Mouse (Mus musculus): ENCODE data around the gene Atxn1. TPM values are rescaled to one million over a fixed set of nuclear protein-coding genes. Genes with fewer than 3 reads are reported as not detected.

Atxn1 gene
- polyA plus RNA-seq, 1 experiment from 2014 or later = 7.4 TPM

DNA sequence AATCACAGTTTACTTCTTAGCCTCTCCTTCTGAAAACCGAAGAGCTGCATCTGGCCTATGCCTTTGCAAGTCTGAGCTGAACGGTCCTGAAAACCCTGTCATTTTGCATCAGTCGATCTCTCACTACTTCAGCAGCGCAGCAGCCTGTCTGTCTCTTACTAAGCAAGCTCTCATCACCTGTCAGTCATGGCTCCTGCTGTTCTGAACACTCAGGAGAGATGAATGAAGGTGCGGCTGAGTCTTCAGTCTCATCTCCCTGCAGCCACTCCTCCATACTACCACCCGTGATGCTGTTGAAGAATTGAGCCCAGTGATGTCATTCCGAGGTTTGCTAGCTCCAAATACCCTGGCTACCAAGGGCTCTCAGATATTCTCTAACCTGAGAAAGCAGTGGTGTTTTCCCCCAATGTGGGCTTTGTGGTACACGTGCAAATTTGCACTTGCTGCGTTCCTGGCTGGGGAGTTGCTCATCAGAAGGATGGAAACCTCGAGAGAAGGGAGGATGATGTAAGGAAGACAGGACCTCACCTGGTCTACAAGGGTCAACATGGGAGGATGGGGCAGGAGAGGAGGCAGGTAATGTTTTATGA lies 313.1 kb downstream of the Atxn1 start:
- H3K4me1 ChIP-seq (ENCODE audit: control insufficient read depth in 2 of 2, insufficient read depth in 2 of 2, low read length in 2 of 2) = no peaks in the 10 kb centered on the region

DNA sequence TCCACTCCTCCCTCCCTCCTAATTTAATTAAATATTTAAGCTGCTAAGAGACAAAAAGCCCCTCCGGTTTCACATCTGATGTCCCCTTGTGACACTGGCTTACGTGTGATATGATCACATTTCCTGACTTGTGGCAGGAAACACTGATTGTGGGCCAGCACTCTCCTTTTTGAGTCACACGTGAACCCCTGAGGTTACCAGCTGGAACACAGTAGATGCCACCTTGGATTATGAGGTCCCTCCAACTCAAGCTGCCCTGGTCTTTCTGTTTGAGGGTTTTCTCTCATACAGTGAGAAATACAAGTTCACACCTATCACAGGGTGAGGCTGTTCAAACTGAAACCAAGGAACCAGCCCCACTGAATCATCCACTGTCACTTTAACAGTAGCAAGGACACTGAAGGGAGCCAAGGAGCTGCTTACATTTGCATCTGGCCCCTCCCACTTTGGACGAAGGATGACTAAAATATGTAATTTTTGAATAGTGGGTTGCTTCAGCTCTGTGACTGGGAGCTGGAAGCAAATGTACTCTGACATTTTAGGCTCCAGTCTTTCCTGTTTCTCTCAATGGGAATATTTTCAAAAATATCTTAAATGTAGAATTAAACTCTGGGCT lies 315.5 kb downstream of the Atxn1 start:
- no peaks in the 10 kb centered on the region for H3K27me3 ChIP-seq (ENCODE audit: control insufficient read depth, insufficient read depth, low read length)
- WGBS = 65% methylated on average over 4 of the region's 4 CpGs
- H3K4me1 ChIP-seq (ENCODE audit: control insufficient read depth in 2 of 2, insufficient read depth in 2 of 2, low read length in 2 of 2) = peaks cover 2 to 10% of the 10 kb centered on the region in 2 experiments
- H3K36me3 ChIP-seq (ENCODE audit: control insufficient read depth, insufficient read depth, low read length) = no peaks in the 10 kb centered on the region
- ATAC-seq (ENCODE audit: insufficient number of reproducible peaks, insufficient read depth, low FRiP score, low read depth) = no peak
- no peak overlapping the region for H3K4me3 ChIP-seq (ENCODE audit: control insufficient read depth in 1 of 2, insufficient read depth in 1 of 2, low read depth in 1 of 2, low read length in 2 of 2)
- no peak overlapping the region for H3K9ac ChIP-seq (ENCODE audit: low read length)
- H3K9me3 ChIP-seq (ENCODE audit: control insufficient read depth, low read length) = peaks cover 4% of the 10 kb centered on the region; the same call in 1 of the 2 replicates
- no peak overlapping the region for H3K27ac ChIP-seq (replicated peaks in 1 of 2; ENCODE audit: control insufficient read depth in 1 of 2, insufficient read depth in 1 of 2, low read depth in 2 of 2, low read length in 2 of 2)
- H3K4me2 ChIP-seq (ENCODE audit: low read length) = no peak overlapping the region

More for the DNA sequence above, 313.1 kb downstream of the Atxn1 start:
- Histone ChIP-seq H3K4me2 (ENCODE audit: low read length) (no peak overlapping the region), H3K27me3 (ENCODE audit: control insufficient read depth, insufficient read depth, low read length) (no peaks in the 10 kb centered on the region), H3K36me3 (ENCODE audit: control insufficient read depth, insufficient read depth, low read length) (no peaks in the 10 kb centered on the region), H3K9ac (ENCODE audit: low read length) (no peak overlapping the region), H3K4me3 (ENCODE audit: control insufficient read depth in 1 of 2, insufficient read depth in 1 of 2, low read depth in 1 of 2, low read length in 2 of 2) (no peak overlapping the region), H3K9me3 (ENCODE audit: control insufficient read depth, low read length) (peaks cover 4% of the 10 kb centered on the region; the same call in 1 of the 2 replicates), H3K27ac (replicated peaks in 1 of 2; ENCODE audit: control insufficient read depth in 1 of 2, insufficient read depth in 1 of 2, low read depth in 2 of 2, low read length in 2 of 2) (no peak overlapping the region)
- no peak for ATAC-seq (ENCODE audit: insufficient number of reproducible peaks, insufficient read depth, low FRiP score, low read depth)
- WGBS = 52% methylated on average over 10 of the region's 10 CpGs

DNA sequence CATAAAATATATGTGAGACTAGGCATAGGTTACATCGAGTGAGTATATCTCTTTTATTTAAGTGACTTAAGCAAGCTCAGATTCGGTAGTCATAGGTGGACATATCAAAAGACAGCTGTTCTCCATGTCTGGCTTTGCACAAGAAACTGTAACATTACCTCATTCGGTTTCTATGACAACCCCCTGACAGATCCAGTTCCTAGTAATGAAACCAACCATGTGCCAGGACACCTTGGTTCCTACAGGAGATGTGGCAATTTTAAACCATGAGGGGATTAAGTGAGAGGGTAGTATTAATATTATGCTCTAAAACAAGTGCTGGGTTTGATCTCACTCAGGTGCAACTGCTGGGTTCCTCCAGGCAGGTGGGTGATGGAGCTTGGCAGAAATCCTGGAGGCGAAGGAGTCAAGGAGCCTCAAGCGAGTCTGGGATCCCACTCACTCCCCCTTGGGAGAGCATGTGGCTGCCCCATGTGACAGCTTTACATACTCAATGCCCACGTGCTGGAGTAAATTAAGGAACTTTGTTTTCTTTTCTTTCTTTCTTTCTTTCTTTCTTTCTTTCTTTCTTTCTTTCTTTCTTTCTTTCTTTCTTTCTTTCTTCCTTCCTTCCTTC lies 320.9 kb downstream of the Atxn1 start:
- peaks cover 14 to 43% of the 10 kb centered on the region in 2 experiments for H3K4me1 ChIP-seq (ENCODE audit: control insufficient read depth in 2 of 2, insufficient read depth in 2 of 2, low read length in 2 of 2)
- ATAC-seq (ENCODE audit: insufficient number of reproducible peaks, insufficient read depth, low FRiP score, low read depth) = no peak
- H3K27ac ChIP-seq (replicated peaks in 1 of 2; ENCODE audit: control insufficient read depth in 1 of 2, insufficient read depth in 1 of 2, low read depth in 2 of 2, low read length in 2 of 2) = peak overlapping the region in 1 of 2 experiments; percentile 20; a peak in 1 of 4 replicates

DNA sequence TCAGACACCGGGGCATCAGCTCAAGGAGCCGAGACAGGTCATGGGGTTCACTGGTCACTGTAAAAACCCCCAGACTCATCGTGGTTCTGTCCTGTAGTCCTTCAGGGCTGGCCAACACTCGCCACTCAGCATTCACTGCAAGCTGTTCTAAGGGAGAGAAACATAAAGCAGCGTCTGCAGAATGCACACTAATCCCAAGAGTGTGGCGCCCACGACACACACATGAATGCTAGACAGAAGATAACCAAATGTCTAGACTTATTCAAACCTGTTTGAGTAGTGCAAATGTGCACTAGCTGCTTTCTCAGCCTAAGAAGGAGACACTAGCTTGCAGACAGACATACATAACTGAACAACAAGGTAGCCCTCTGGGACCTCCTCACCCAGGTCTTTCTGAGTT lies 321.9 kb downstream of the Atxn1 start:
- H3K4me3 ChIP-seq (ENCODE audit: control insufficient read depth in 1 of 2, insufficient read depth in 1 of 2, low read depth in 1 of 2, low read length in 2 of 2) = no peak overlapping the region
- peak overlapping the region; percentile 35 for H3K4me2 ChIP-seq (ENCODE audit: low read length)
- peaks cover 14 to 43% of the 10 kb centered on the region in 2 experiments for H3K4me1 ChIP-seq (ENCODE audit: control insufficient read depth in 2 of 2, insufficient read depth in 2 of 2, low read length in 2 of 2)
- H3K9ac ChIP-seq (ENCODE audit: low read length) = no peak overlapping the region
- H3K27me3 ChIP-seq (ENCODE audit: control insufficient read depth, insufficient read depth, low read length) = no peaks in the 10 kb centered on the region
- H3K27ac ChIP-seq (replicated peaks in 1 of 2; ENCODE audit: control insufficient read depth in 1 of 2, insufficient read depth in 1 of 2, low read depth in 2 of 2, low read length in 2 of 2) = peak overlapping the region; percentile 69 to 76
- 24% methylated on average over 7 of the region's 7 CpGs for WGBS
- no peaks in the 10 kb centered on the region for H3K36me3 ChIP-seq (ENCODE audit: control insufficient read depth, insufficient read depth, low read length)
- H3K9me3 ChIP-seq (ENCODE audit: control insufficient read depth, low read length) = no peaks in the 10 kb centered on the region
- no peak for ATAC-seq (ENCODE audit: insufficient number of reproducible peaks, insufficient read depth, low FRiP score, low read depth)

More for the DNA sequence above, 320.9 kb downstream of the Atxn1 start:
- WGBS = 64% methylated on average over 6 of the region's 6 CpGs
- no peaks in the 10 kb centered on the region for H3K9me3 ChIP-seq (ENCODE audit: control insufficient read depth, low read length)
- no peaks in the 10 kb centered on the region for H3K36me3 ChIP-seq (ENCODE audit: control insufficient read depth, insufficient read depth, low read length)
- no peak overlapping the region for H3K4me2 ChIP-seq (ENCODE audit: low read length)
- H3K9ac ChIP-seq (ENCODE audit: low read length) = no peak overlapping the region
- no peaks in the 10 kb centered on the region for H3K27me3 ChIP-seq (ENCODE audit: control insufficient read depth, insufficient read depth, low read length)
- no peak overlapping the region for H3K4me3 ChIP-seq (ENCODE audit: control insufficient read depth in 1 of 2, insufficient read depth in 1 of 2, low read depth in 1 of 2, low read length in 2 of 2)

- Histone ChIP-seq H3K9me3 (ENCODE audit: control insufficient read depth, low read length) (no peaks in the 10 kb centered on the region), H3K4me1 (ENCODE audit: control insufficient read depth in 2 of 2, insufficient read depth in 2 of 2, low read length in 2 of 2) (peaks cover 15 to 43% of the 10 kb centered on the region in 2 experiments), H3K36me3 (ENCODE audit: control insufficient read depth, insufficient read depth, low read length) (no peaks in the 10 kb centered on the region), H3K27ac (replicated peaks in 1 of 2; ENCODE audit: control insufficient read depth in 1 of 2, insufficient read depth in 1 of 2, low read depth in 2 of 2, low read length in 2 of 2) (0 out of 4 replicates have a peak overlapping the region, but pooled peaks of 1 of the 2 experiments have one; percentile 28), H3K9ac (ENCODE audit: low read length) (0 out of 2 replicates have a peak overlapping the region, but pooled peaks have one; percentile 30), H3K27me3 (ENCODE audit: control insufficient read depth, insufficient read depth, low read length) (no peaks in the 10 kb centered on the region), H3K4me3 (ENCODE audit: control insufficient read depth in 1 of 2, insufficient read depth in 1 of 2, low read depth in 1 of 2, low read length in 2 of 2) (no peak overlapping the region), H3K4me2 (ENCODE audit: low read length) (no peak overlapping the region)
- 38% methylated on average over 5 of the region's 5 CpGs for WGBS
- ATAC-seq (ENCODE audit: insufficient number of reproducible peaks, insufficient read depth, low FRiP score, low read depth) = no peak
These were observed 324.4 kb downstream of the Atxn1 start for GRCm38 (mm10) chr13:45640431-45640830.

- Histone ChIP-seq H3K9ac (ENCODE audit: low read length) (no peak overlapping the region), H3K4me3 (ENCODE audit: control insufficient read depth in 1 of 2, insufficient read depth in 1 of 2, low read depth in 1 of 2, low read length in 2 of 2) (no peak overlapping the region), H3K4me1 (ENCODE audit: control insufficient read depth in 2 of 2, insufficient read depth in 2 of 2, low read length in 2 of 2) (peaks cover 17 to 36% of the 10 kb centered on the region in 2 experiments), H3K36me3 (ENCODE audit: control insufficient read depth, insufficient read depth, low read length) (no peaks in the 10 kb centered on the region), H3K27ac (replicated peaks in 1 of 2; ENCODE audit: control insufficient read depth in 1 of 2, insufficient read depth in 1 of 2, low read depth in 2 of 2, low read length in 2 of 2) (no peak overlapping the region), H3K9me3 (ENCODE audit: control insufficient read depth, low read length) (no peaks in the 10 kb centered on the region), H3K4me2 (ENCODE audit: low read length) (no peak overlapping the region), H3K27me3 (ENCODE audit: control insufficient read depth, insufficient read depth, low read length) (no peaks in the 10 kb centered on the region)
- no peak for ATAC-seq (ENCODE audit: insufficient number of reproducible peaks, insufficient read depth, low FRiP score, low read depth)
- WGBS = 60% methylated on average over 1 of the region's 1 CpGs
These were observed 326.5 kb downstream of the Atxn1 start for GRCm38 (mm10) chr13:45638281-45638680.

- H3K27me3 ChIP-seq (ENCODE audit: control insufficient read depth, insufficient read depth, low read length) = no peaks in the 10 kb centered on the region
- H3K27ac ChIP-seq (replicated peaks in 1 of 2; ENCODE audit: control insufficient read depth in 1 of 2, insufficient read depth in 1 of 2, low read depth in 2 of 2, low read length in 2 of 2) = no peak overlapping the region
- H3K9ac ChIP-seq (ENCODE audit: low read length) = no peak overlapping the region
- H3K4me3 ChIP-seq (ENCODE audit: control insufficient read depth in 1 of 2, insufficient read depth in 1 of 2, low read depth in 1 of 2, low read length in 2 of 2) = no peak overlapping the region
- no peaks in the 10 kb centered on the region for H3K9me3 ChIP-seq (ENCODE audit: control insufficient read depth, low read length)
- H3K4me1 ChIP-seq (ENCODE audit: control insufficient read depth in 2 of 2, insufficient read depth in 2 of 2, low read length in 2 of 2) = peaks cover 12 to 26% of the 10 kb centered on the region in 2 experiments
- H3K36me3 ChIP-seq (ENCODE audit: control insufficient read depth, insufficient read depth, low read length) = no peaks in the 10 kb centered on the region
- no peak overlapping the region for H3K4me2 ChIP-seq (ENCODE audit: low read length)
- WGBS = 43% methylated on average over 8 of the region's 8 CpGs
- no peak for ATAC-seq (ENCODE audit: insufficient number of reproducible peaks, insufficient read depth, low FRiP score, low read depth)
These were observed 327.5 kb downstream of the Atxn1 start for GRCm38 (mm10) chr13:45637324-45637723.
